Mouse (Mus musculus): ENCODE results near the gene Gabbr2. TPM values are rescaled to one million over a fixed set of nuclear protein-coding genes. Genes with fewer than 3 reads are reported as not detected.

The Gabbr2 gene
- total RNA-seq, 2 experiments from 2014 or later: 242 to 264 TPM

DNA sequence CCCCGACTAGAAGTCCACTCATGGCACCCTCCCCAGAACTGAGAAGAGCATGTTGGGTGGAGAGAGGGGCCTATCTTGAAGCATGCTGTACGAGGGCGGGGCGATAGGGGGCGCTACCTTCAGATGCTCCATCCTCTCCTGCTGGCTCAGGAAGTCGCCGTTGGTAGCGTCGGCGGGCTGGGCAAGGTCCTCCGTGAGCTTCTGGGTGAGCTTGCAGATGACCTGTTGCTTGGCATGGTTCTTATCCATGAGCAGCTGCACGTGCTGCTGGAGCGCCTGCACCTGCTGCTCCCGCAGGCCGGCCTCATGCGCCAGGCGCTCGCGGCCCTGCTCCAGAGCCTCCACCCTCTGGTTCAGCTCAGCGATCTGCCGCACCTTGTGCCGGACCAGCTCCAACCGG is 371.3 kb downstream of the Gabbr2 start:
- intact Hi-C loops (cut with DNase I): no loop called here
- no peak for DNase-seq (ENCODE audit: extremely low spot score in 1 of 2, low spot score in 2 of 2)

DNA sequence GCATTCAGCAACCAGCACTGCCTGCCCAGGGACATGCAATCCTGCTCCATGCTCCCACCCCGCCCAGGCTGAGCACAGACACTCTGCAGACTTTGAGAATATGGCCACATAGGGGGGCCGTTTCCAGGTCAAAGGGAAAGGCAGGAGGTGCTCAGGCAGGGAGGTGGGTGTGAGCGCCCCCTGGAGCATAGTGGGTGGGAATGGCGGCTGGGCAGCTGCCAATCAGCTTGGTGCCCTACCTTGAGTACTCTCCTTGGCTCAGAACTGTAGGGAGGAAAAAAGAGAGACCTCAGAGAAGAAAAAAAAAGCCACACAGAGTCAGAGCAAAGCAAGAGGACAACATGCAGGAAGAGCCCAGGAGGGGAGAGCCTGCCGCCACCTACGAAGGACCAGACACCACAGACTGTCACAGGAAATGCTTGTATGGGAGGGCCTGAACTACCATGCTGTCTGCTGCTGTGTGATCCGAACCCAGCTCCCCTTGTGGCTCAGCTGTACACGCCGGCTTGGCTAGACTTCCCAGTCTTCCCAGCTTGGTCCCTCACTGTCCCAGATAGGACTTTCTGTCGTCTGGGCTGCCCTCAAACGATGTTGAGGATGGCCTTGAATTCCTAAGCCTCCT is 373.4 kb downstream of the Gabbr2 start:
- DNase-seq (ENCODE audit: extremely low spot score in 1 of 2, low spot score in 2 of 2): no peak
- intact Hi-C loops (cut with DNase I): no loop called here

DNA sequence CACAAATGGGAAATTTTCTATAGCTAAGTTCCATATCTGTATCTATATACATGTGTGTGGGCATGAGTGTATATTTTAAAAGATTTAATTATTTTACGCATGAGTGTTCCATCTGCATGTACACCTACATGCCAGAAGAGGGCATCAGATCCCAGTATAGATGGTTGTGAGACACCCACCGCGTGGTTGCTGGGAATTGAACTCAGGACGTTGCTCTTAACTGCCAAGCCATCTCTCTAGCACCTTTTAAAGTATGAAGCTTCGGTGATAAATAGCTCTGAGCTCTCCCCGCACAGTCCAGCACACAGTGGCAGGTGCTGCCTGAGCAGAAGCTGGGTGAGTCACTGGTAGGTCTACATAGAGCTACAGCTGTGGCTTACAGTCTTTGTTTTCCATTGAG is 374.3 kb downstream of the Gabbr2 start:
- intact Hi-C loops (cut with DNase I): no loop called here
- no peak for DNase-seq (ENCODE audit: extremely low spot score in 1 of 2, low spot score in 2 of 2)

DNA sequence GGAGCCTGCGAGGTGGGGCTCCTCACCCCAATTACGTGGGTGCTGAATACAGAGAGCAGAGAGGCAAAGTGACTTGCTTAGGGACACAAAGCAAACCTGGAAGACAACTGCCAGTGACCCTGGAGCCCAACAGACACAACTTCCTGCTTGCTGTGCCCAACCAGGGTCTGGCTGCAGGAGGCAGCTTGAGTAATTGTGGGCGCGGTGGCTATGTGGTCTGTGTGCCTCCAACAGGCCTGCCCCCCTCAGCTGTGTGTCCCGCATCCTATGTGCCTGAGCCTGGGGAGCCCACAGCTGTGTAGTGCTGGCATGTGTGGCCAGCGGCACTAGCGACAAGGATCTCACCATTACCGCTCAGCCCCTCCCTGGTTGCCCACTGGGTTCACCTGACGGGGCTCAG is 377.0 kb downstream of the Gabbr2 start:
- intact Hi-C loops (cut with DNase I): loop anchor here (5.0 kb wide), 1 partner anchor 423 kb away; no protein-coding TSS in a partner anchor
- DNase-seq (ENCODE audit: extremely low spot score in 1 of 2, low spot score in 2 of 2): no peak

DNA sequence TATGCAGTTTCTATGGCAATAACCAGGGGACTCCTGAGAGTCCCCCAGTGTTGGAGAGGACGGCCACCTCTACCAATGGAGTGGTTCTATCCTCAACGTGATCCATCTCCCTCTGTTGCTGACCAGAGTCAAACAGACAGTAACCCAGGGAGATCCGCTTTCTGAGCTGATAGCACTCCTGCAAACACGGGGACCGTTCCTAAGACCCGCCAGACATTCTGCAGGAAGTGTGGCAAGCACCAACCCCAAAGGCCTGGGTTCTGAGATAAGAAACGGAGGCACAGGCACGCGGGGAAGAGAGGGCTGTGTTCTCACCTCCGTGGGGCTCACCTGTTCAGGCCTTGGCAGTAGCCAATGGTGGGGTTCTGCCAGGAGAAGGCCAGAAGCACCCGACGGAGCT is 378.1 kb downstream of the Gabbr2 start:
- no peak for DNase-seq (ENCODE audit: extremely low spot score in 1 of 2, low spot score in 2 of 2)
- intact Hi-C loops (cut with DNase I): loop anchor here (5.0 kb wide), 1 partner anchor 424 kb away; no protein-coding TSS in a partner anchor

Other genes with a start within 250 kb of the Gabbr2 start
- gene Anks6, start 65.6 kb upstream of the Gabbr2 start, total RNA-seq (2021): 10 to 100 TPM; 16.8 to 19.2 TPM
- 1 to 10 TPM in 1 of 2 experiments, under 1 TPM in 1; 0.93 to 1.5 TPM for gene Galnt12, start 100.0 kb upstream of the Gabbr2 start, total RNA-seq (2021)
- gene Col15a1, start 216.3 kb upstream of the Gabbr2 start, total RNA-seq (2021): 10 to 100 TPM; 10.4 to 13.8 TPM

All from left cerebral cortex, postnatal 10 days (tissue).